Comparison of ENCODE assay signal across 8 mouse cellular contexts in genomic region chr2:102829201-102829600, GRCm38 (mm10).
DNase-seq lines count a peak whose midpoint lies in the region; ATAC-seq and TF ChIP-seq lines count a peak whose summit lies in the region.

No protein-coding gene starts in this region.

- TF ChIP-seq EP300 in liver, postnatal 0 days (IDR thresholded peaks at IDR 0.05; ENCODE audit: low read depth) = no peak

- H3K4me1 ChIP-seq in liver, postnatal 0 days (ENCODE audit: insufficient read depth) = no peaks in the 10 kb centered on the region

- no peak for TF ChIP-seq CTCF in liver, postnatal 0 days (IDR thresholded peaks at IDR 0.05; ENCODE audit: low read depth)

- H3K4me2 ChIP-seq in liver, postnatal 0 days (ENCODE audit: low read depth, low read length) = no peak overlapping the region

- H3K9me3 ChIP-seq in liver, postnatal 0 days (ENCODE audit: low read length) = no peaks in the 10 kb centered on the region

- intact Hi-C loops in gastrocnemius, postnatal 14 days (cut with DNase I; ENCODE audit: low total_unique reads) = no loop called here

- no peak overlapping the region for H3K9ac ChIP-seq in liver, postnatal 0 days (replicated peaks)

- WGBS in liver, postnatal 0 days (ENCODE audit: insufficient replicate concordance) = 80% methylated on average over 3 of the region's 3 CpGs

- H3K27ac ChIP-seq in liver, postnatal 0 days (ENCODE audit: low read depth) = no peak overlapping the region

- ATAC-seq in cerebellum, adult (ENCODE audit: insufficient number of reproducible peaks, low FRiP score, low TSS enrichment) = no peak
- peak; percentile 96 for ATAC-seq in liver, postnatal 0 days

- DNase-seq in cerebellum, adult 11 months = peak; percentile 45
- peak; percentile 87 for DNase-seq in adrenal gland, postnatal 14 days
- peak; percentile 58 for DNase-seq in gastrocnemius, postnatal 14 days
- peak; percentile 75 to 76 for DNase-seq in kidney, postnatal 25 days
- no peak for DNase-seq in liver, postnatal 0 days
- peak; percentile 76 for DNase-seq in right cerebral cortex, postnatal 4 days
- no peak for DNase-seq in embryo, embryonic 9.5 days (ENCODE audit: extremely low spot score)

- no peak overlapping the region for H3K4me3 ChIP-seq in liver, postnatal 0 days (ENCODE audit: low read depth, low read length)

- peaks cover 4% of the 10 kb centered on the region for H3K36me3 ChIP-seq in liver, postnatal 0 days (replicated peaks; ENCODE audit: insufficient read depth, low read length)

- H3K27me3 ChIP-seq in liver, postnatal 0 days (ENCODE audit: insufficient read depth, low read length) = no peaks in the 10 kb centered on the region

Comparison
In these comparisons a context has a peak if more than half of its experiments do, and no peak if none do; other contexts are left out.
1. DNase-seq: peak in cerebellum, adult 11 months (single experiment), adrenal gland, postnatal 14 days (single experiment), gastrocnemius, postnatal 14 days (single experiment), kidney, postnatal 25 days (2 of 2) and right cerebral cortex, postnatal 4 days (single experiment); none in liver, postnatal 0 days (single experiment) and embryo, embryonic 9.5 days (single experiment).